Mouse (Mus musculus): ENCODE measurements around the gene Scpep1. TPM values are rescaled to one million over a fixed set of nuclear protein-coding genes. Genes with fewer than 3 reads are reported as not detected.
"Not testable (repeated sequence)": the region's sequence is repeated elsewhere in the genome, so short reads cannot be mapped to it uniquely, and the experiment has no call there.

Scpep1 gene
- polyA plus RNA-seq, 1 experiment from 2014 or later = 33.7 TPM

DNA sequence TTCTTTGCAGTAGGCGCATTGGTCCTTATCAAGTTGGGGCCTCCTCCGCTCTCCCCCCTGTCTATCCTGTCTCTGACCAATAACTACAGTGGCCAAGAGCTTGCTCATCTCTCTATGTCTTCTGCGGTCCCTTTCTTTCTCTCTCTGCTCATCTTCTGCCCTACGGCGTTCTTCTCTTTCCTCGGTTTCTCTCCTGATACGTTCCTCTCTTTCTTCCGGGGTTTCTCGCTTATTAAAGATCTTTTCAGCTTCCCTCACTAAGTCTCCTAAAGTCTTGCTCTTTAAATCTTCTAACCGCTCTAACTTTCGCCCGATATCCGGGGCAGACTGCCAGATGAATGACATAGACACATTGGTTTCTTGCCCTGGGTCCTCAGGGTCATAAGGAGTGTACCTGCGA is 61.0 kb downstream of the Scpep1 start:
- not testable (repeated sequence) for H3K9me3 ChIP-seq (ENCODE audit: control insufficient read depth, low read length); H3K36me3 ChIP-seq (ENCODE audit: control insufficient read depth, insufficient read depth); H3K4me2 ChIP-seq (ENCODE audit: low read length); H3K4me3 ChIP-seq (replicated peaks; ENCODE audit: low read length); H3K27me3 ChIP-seq (replicated peaks; ENCODE audit: control insufficient read depth, insufficient read depth, low read length); H3K4me1 ChIP-seq (replicated peaks; ENCODE audit: control insufficient read depth, insufficient read depth, low read length); H3K27ac ChIP-seq (ENCODE audit: low read length); H3K9ac ChIP-seq (replicated peaks; ENCODE audit: low read depth, low read length); ATAC-seq
- WGBS = 98% methylated on average over 11 of the region's 14 CpGs

DNA sequence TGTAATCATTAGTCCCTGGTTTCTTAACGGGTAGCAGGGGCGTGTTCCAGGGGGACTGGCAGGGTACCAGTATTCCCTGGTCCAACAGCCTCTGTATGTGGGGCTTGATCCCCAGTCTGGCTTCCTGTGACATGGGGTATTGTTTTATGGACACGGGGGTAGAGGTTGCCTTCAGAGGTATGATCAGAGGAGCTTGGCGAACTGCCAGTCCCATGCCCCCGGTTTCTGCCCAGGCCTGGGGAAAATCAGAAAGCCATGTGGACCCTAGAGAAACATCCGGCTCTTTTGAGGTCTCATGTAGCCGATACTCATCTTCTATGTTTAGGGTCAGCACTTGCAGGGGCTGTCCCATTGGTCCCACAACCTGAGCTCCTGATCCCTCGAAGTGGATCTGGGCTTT is 61.8 kb downstream of the Scpep1 start:
- WGBS = no CpG with 5 or more reads among the region's 8 CpGs
- not testable (repeated sequence) for H3K4me1 ChIP-seq (replicated peaks; ENCODE audit: control insufficient read depth, insufficient read depth, low read length); H3K9me3 ChIP-seq (ENCODE audit: control insufficient read depth, low read length)

DNA sequence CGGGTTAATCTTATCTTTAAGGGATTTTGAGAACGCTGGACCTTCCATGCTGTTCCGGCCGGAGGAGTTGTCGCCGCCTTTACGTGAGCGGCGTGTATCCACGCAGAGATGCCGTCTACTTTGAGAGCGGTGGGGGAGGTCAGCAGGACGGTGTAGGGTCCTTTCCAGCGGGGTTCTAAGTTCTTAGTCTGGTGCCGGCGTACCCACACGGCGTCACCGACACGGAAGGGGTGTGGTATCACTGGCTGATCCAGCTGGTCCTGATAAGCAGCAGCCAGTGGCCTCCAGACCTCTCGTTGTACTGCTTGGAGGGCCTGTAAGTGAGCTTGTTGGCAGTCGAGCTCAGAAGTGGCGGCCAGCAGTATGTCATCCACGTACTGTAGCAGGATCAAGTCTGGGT is 62.5 kb downstream of the Scpep1 start:
- not testable (repeated sequence) for H3K9ac ChIP-seq (replicated peaks; ENCODE audit: low read depth, low read length); H3K27me3 ChIP-seq (replicated peaks; ENCODE audit: control insufficient read depth, insufficient read depth, low read length); ATAC-seq; H3K36me3 ChIP-seq (ENCODE audit: control insufficient read depth, insufficient read depth); H3K4me2 ChIP-seq (ENCODE audit: low read length); H3K9me3 ChIP-seq (ENCODE audit: control insufficient read depth, low read length); H3K27ac ChIP-seq (ENCODE audit: low read length); H3K4me1 ChIP-seq (replicated peaks; ENCODE audit: control insufficient read depth, insufficient read depth, low read length); H3K4me3 ChIP-seq (replicated peaks; ENCODE audit: low read length)
- 96% methylated on average over 21 of the region's 24 CpGs for WGBS

More for the DNA sequence above, 61.8 kb downstream of the Scpep1 start:
- not testable (repeated sequence) for ATAC-seq; H3K27me3 ChIP-seq (replicated peaks; ENCODE audit: control insufficient read depth, insufficient read depth, low read length); H3K9ac ChIP-seq (replicated peaks; ENCODE audit: low read depth, low read length); H3K27ac ChIP-seq (ENCODE audit: low read length); H3K4me2 ChIP-seq (ENCODE audit: low read length); H3K4me3 ChIP-seq (replicated peaks; ENCODE audit: low read length); H3K36me3 ChIP-seq (ENCODE audit: control insufficient read depth, insufficient read depth)

DNA sequence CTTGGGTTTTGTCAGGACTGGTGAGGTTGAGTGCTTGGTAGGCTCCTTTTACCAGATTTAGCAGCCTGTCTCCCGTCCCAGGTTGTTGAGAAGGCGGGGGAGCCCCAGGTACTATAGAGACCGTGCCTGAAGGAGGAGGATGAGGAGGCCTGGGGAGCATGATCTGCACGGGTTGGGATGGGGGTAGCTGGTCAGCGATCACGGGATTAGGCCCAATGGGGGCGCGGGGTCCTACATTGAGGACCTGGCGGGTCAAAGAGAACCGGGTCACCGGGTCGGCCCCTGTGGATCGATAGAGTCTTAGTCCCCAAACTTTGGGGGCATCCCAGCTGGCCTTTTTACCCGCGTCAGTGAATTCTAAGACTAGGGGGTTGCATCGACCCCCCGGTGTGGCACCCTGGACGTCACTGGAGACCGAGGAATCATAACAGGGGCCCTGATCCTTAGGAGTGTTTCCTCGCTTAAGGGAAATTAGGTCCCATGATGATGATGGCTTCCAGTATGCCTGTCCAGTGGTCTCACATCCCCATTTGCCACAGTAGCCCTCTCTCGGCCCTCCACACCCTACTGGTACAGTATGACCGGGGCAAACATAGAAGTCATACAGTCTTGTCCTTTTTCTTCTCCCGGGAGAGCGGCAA is 63.2 kb downstream of the Scpep1 start:
- WGBS = 93% methylated on average over 16 of the region's 24 CpGs
- H3K9me3 ChIP-seq (ENCODE audit: control insufficient read depth, low read length); H3K36me3 ChIP-seq (ENCODE audit: control insufficient read depth, insufficient read depth); ATAC-seq; H3K4me2 ChIP-seq (ENCODE audit: low read length); H3K9ac ChIP-seq (replicated peaks; ENCODE audit: low read depth, low read length); H3K27ac ChIP-seq (ENCODE audit: low read length); H3K27me3 ChIP-seq (replicated peaks; ENCODE audit: control insufficient read depth, insufficient read depth, low read length); H3K4me3 ChIP-seq (replicated peaks; ENCODE audit: low read length); H3K4me1 ChIP-seq (replicated peaks; ENCODE audit: control insufficient read depth, insufficient read depth, low read length): not testable (repeated sequence)

DNA sequence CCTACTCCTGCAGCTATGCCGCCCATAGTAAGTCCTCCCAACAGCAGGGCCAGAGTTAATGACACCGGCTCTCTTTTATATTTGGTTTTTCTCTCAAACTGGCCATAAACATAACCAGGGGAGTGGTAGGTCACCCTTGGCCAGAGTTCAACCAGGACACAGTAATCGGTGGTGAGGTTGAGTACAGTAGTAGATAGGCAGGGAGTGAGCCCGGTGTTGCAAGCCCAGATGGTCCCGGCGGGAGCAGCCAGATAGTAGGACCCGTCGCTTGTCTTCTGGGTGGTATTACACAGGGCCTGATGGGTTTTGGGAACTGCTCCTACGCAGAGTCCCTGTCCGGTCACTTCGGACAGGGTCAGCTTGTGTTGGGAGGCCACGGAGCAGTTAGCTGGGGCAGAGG is 63.8 kb downstream of the Scpep1 start:
- H3K9ac ChIP-seq (replicated peaks; ENCODE audit: low read depth, low read length); H3K4me1 ChIP-seq (replicated peaks; ENCODE audit: control insufficient read depth, insufficient read depth, low read length); H3K4me2 ChIP-seq (ENCODE audit: low read length); H3K36me3 ChIP-seq (ENCODE audit: control insufficient read depth, insufficient read depth); H3K4me3 ChIP-seq (replicated peaks; ENCODE audit: low read length); ATAC-seq; H3K27ac ChIP-seq (ENCODE audit: low read length); H3K9me3 ChIP-seq (ENCODE audit: control insufficient read depth, low read length); H3K27me3 ChIP-seq (replicated peaks; ENCODE audit: control insufficient read depth, insufficient read depth, low read length): not testable (repeated sequence)
- WGBS = 100% methylated on average over 8 of the region's 12 CpGs

DNA sequence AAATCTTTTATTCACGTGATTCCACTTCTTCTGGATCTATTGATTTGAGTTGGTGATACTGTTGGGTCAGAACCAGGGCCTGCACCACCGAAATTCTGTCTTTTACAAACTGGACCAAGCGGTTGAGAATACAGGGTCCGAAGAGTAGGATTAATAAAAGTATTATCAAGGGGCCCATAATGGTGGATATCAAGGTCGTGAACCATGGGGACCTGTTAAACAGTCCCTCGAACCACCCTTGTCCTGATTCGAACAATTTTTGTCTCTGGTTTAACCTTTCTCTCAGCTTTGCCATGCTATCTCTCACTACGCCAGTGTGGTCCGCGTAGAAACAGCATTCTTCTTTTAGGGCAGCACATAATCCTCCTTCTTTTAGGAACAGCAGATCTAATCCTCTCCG is 64.4 kb downstream of the Scpep1 start:
- 93% methylated on average over 6 of the region's 11 CpGs for whole genome bisulfite sequencing
- H3K4me2 ChIP-seq (ENCODE audit: low read length); H3K9me3 ChIP-seq (ENCODE audit: control insufficient read depth, low read length); H3K27ac ChIP-seq (ENCODE audit: low read length); H3K27me3 ChIP-seq (replicated peaks; ENCODE audit: control insufficient read depth, insufficient read depth, low read length); ATAC-seq; H3K36me3 ChIP-seq (ENCODE audit: control insufficient read depth, insufficient read depth); H3K4me3 ChIP-seq (replicated peaks; ENCODE audit: low read length); H3K4me1 ChIP-seq (replicated peaks; ENCODE audit: control insufficient read depth, insufficient read depth, low read length); H3K9ac ChIP-seq (replicated peaks; ENCODE audit: low read depth, low read length): not testable (repeated sequence)

DNA sequence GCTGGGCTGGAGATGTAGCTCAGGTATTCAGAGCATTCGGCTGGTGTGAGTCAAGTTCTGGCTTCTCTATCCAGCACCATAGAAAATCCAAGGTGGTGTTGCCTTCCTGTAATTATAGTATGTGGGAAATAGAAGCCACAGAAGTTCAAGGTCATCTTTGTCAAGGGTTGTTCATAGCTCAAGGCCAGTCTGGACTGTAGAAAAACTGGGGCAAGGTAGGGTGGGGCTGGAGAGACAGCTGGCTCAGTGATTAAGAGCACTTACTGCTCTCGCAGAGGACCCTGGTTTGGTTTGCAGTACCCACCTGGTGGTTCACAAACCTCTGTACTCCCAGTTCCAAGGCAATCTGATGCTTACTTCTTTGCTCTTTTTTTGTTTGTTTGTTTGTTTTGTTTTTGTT is 66.3 kb downstream of the Scpep1 start:
- Histone ChIP-seq H3K4me2 (ENCODE audit: low read length) (no peak overlapping the region), H3K36me3 (ENCODE audit: control insufficient read depth, insufficient read depth) (no peaks in the 10 kb centered on the region), H3K27ac (ENCODE audit: low read length) (no peak overlapping the region), H3K4me3 (replicated peaks; ENCODE audit: low read length) (no peak overlapping the region), H3K27me3 (replicated peaks; ENCODE audit: control insufficient read depth, insufficient read depth, low read length) (no peaks in the 10 kb centered on the region), H3K4me1 (replicated peaks; ENCODE audit: control insufficient read depth, insufficient read depth, low read length) (peaks cover 5% of the 10 kb centered on the region), H3K9me3 (ENCODE audit: control insufficient read depth, low read length) (no peaks in the 10 kb centered on the region), H3K9ac (replicated peaks; ENCODE audit: low read depth, low read length) (no peak overlapping the region)
- ATAC-seq = no peak
- 93% methylated on average over 2 of the region's 2 CpGs for WGBS

DNA sequence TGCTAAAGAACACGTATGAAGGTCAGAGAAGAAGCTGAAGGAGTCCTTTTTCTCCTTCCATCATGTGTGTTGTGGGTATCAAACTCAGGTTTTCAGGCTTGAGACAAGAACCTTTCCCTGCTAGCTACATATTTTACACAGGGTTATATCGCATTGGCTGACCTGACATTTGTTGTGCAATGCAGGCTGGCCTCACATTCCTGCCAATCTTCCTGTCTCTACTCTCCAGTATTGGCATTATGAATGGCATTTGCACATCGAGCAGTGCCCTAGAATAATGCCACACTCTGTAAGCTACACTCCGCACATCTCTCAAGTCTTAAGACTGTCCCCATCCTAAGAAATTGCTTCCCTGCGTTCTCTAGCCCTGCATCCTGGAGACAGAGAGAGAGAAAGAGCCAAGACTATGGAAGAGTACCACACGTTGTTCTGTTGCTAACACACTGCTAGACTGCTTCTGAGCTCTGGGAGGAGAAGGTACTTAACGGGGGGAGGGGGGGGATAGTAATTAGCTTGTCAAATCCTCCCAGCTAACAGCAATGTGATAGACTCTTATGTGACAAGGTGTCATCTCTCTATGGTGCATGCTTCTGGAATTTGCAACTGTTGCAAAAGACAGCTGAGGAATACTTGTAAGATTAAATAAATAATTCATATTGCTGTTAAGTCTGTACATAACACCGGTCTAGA is 70.7 kb downstream of the Scpep1 start:
- Histone ChIP-seq H3K4me1 (replicated peaks; ENCODE audit: control insufficient read depth, insufficient read depth, low read length) (peaks cover 5% of the 10 kb centered on the region), H3K9ac (replicated peaks; ENCODE audit: low read depth, low read length) (no peak overlapping the region), H3K27me3 (replicated peaks; ENCODE audit: control insufficient read depth, insufficient read depth, low read length) (no peaks in the 10 kb centered on the region), H3K9me3 (ENCODE audit: control insufficient read depth, low read length) (no peaks in the 10 kb centered on the region), H3K4me3 (replicated peaks; ENCODE audit: low read length) (no peak overlapping the region), H3K27ac (ENCODE audit: low read length) (peak overlapping the region; percentile 53), H3K4me2 (ENCODE audit: low read length) (no peak overlapping the region), H3K36me3 (ENCODE audit: control insufficient read depth, insufficient read depth) (no peaks in the 10 kb centered on the region)
- 51% methylated on average over 8 of the region's 8 CpGs for WGBS
- peak; percentile 84 for ATAC-seq

DNA sequence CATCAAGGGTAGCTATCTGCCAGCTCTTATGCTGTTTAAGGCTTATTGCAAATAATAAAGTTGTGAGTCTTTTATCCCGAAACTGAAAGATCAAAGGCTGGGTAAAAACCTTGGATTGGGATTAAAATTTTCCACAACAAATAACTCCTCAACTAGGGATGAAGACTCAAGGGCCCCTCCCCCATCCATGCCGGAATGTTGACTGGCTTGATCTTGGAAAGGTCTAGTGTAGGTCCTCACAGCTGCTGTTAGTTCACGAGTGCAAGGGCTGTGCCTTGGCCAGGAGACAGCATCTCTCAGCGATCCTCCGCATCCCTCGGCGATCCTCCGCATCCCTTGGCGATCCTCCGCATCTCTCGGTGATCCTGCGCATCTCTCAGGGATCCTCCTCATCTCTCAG is 77.3 kb downstream of the Scpep1 start:
- Histone ChIP-seq H3K4me1 (replicated peaks; ENCODE audit: control insufficient read depth, insufficient read depth, low read length) (peaks cover 8% of the 10 kb centered on the region), H3K9ac (replicated peaks; ENCODE audit: low read depth, low read length) (no peak overlapping the region), H3K4me2 (ENCODE audit: low read length) (no peak overlapping the region), H3K9me3 (ENCODE audit: control insufficient read depth, low read length) (no peaks in the 10 kb centered on the region), H3K27me3 (replicated peaks; ENCODE audit: control insufficient read depth, insufficient read depth, low read length) (no peaks in the 10 kb centered on the region), H3K4me3 (replicated peaks; ENCODE audit: low read length) (no peak overlapping the region), H3K36me3 (ENCODE audit: control insufficient read depth, insufficient read depth) (no peaks in the 10 kb centered on the region), H3K27ac (ENCODE audit: low read length) (no peak overlapping the region)
- ATAC-seq = no peak
- WGBS = 90% methylated on average over 12 of the region's 12 CpGs

All from forebrain, embryonic 16.5 days (tissue).